Mouse (Mus musculus): ENCODE results near the gene Xpo1. TPM values are rescaled to one million over a fixed set of nuclear protein-coding genes. Genes with fewer than 3 reads are reported as not detected.

Gene Xpo1
- polyA plus RNA-seq, 1 experiment from 2014 or later: 148 TPM

Other genes with a start within 250 kb of the Xpo1 start
- gene Fam161a, start 248.5 kb upstream of the Xpo1 start, polyA plus RNA-seq (2014; fragmentation: Nextera tagmentation; extraction: Ambion mirVana): 5.0 and 6.9 TPM in 2 replicates
- 37.9 and 48.3 TPM in 2 replicates for gene Usp34, start 50.9 kb downstream of the Xpo1 start, polyA plus RNA-seq (2014; fragmentation: Nextera tagmentation; extraction: Ambion mirVana)
- gene Ahsa2, start 242.0 kb downstream of the Xpo1 start, polyA plus RNA-seq (2014; fragmentation: Nextera tagmentation; extraction: Ambion mirVana): 165 and 169 TPM in 2 replicates

Data from hindbrain, embryonic 11.5 days (tissue).